Mouse (Mus musculus): ENCODE measurements around the gene Mroh8. TPM values are rescaled to one million over a fixed set of nuclear protein-coding genes. Genes with fewer than 3 reads are reported as not detected.

Mroh8 gene
- polyA plus RNA-seq (2012; ENCODE audit: low replicate concordance), result 0.28 and 0.33 TPM in 2 replicates

GRCm38 (mm10) chr2:157279416-157279800 lies at the start of gene Mroh8:
Mroh8 (minus strand) TSS chr2:157279549.

GRCm38 (mm10) chr2:157278717-157279415 lies 483 bp downstream of the Mroh8 start, which contains the start of gene Rpn2:
Rpn2 (plus strand) TSS chr2:157279017.

GRCm38 (mm10) chr2:157204366-157205218 lies 74.8 kb downstream of the Mroh8 start, which contains the start of gene Rbl1:
Rbl1 (minus strand) TSS chr2:157204534.

Other genes starting within 250 kb of the Mroh8 start
- 4.9 and 12.2 TPM in 2 replicates for gene Soga1, start 200.3 kb downstream of the Mroh8 start, polyA plus RNA-seq (2012; ENCODE audit: low replicate concordance)
- not detected in 2 replicates for gene Tldc2, start 192.5 kb downstream of the Mroh8 start, polyA plus RNA-seq (2012; ENCODE audit: low replicate concordance)
- 57.8 and 146 TPM in 2 replicates for gene Samhd1, start 144.3 kb downstream of the Mroh8 start, polyA plus RNA-seq (2012; ENCODE audit: low replicate concordance)
- 4.4 and 5.2 TPM in 2 replicates for gene Rbl1, start 75.0 kb downstream of the Mroh8 start, polyA plus RNA-seq (2012; ENCODE audit: low replicate concordance)
- 41.9 and 62.9 TPM in 2 replicates for gene Rpn2, start 532 bp downstream of the Mroh8 start, polyA plus RNA-seq (2012; ENCODE audit: low replicate concordance)
- gene Ghrh, start 68.0 kb upstream of the Mroh8 start, polyA plus RNA-seq (2012; ENCODE audit: low replicate concordance), result not detected in 2 replicates
- 44.1 and 73.4 TPM in 2 replicates for gene Manbal, start 88.0 kb upstream of the Mroh8 start, polyA plus RNA-seq (2012; ENCODE audit: low replicate concordance)
- 6.6 and 12.8 TPM in 2 replicates for gene Src, start 138.9 kb upstream of the Mroh8 start, polyA plus RNA-seq (2012; ENCODE audit: low replicate concordance)

All from hematopoietic multipotent progenitor cell, adult 10-12 weeks (in vitro differentiated cells).